Mouse (Mus musculus) gastrocnemius, postnatal 10 days (tissue): ENCODE measurements around the gene Dolpp1. TPM values are rescaled to one million over a fixed set of nuclear protein-coding genes. Genes with fewer than 3 reads are reported as not detected.
A peak's percentile ranks its signal among the peaks of the same experiment; 100 is the strongest.
"Not testable (repeated sequence)": the region's sequence is repeated elsewhere in the genome, so short reads cannot be mapped to it uniquely, and the experiment has no call there.

ENCODE experiments used
- DNase-seq: peaks from one replicate; pipeline ENCODE4 v3.0.0; 2021; ENCODE audit warnings: mixed read lengths
- total RNA-seq, 2 experiments: library from RNA; stranded (reverse); gene quantifications; 2 replicates each; pipeline ENCODE4 v1.2.3; 2021

Dolpp1 gene
- total RNA-seq, 2 experiments from 2014 or later, result 10.9 to 14.3 TPM

DNA sequence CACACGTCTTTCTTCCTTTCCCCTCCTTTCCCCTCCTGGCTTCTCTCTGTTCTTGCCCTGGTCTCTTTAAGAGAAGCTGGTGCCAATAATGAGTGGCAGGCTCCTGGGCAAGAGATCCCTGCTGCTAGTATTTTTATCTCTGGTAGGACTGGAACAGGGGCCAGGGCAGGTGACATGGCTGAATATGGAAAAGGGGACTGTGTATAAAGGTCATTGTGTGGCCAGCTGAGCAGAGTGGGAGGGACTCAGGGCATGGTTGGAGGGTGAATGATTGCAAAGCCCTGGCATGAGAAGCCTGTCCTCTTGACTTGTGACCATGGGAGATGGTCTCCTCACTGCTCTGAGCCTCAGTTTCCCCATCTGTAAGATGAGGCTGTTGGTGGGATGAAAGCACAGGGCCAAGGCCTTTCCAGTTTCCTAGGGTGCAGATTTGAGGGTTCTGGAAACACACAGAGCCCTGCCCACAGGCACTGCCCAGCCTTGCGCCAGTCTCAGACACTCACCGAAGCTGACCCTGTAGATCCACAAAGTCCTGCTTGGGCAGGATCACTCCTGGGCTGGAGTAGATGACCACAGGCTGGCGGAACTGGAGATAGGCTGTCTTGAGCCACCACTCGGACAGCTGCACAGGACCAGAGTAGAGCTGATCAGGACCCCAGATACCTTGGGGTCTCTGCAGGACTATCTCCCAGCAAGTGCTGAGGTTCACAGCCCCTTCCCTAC is 17.6 kb downstream of the Dolpp1 start:
- no peak for DNase-seq

DNA sequence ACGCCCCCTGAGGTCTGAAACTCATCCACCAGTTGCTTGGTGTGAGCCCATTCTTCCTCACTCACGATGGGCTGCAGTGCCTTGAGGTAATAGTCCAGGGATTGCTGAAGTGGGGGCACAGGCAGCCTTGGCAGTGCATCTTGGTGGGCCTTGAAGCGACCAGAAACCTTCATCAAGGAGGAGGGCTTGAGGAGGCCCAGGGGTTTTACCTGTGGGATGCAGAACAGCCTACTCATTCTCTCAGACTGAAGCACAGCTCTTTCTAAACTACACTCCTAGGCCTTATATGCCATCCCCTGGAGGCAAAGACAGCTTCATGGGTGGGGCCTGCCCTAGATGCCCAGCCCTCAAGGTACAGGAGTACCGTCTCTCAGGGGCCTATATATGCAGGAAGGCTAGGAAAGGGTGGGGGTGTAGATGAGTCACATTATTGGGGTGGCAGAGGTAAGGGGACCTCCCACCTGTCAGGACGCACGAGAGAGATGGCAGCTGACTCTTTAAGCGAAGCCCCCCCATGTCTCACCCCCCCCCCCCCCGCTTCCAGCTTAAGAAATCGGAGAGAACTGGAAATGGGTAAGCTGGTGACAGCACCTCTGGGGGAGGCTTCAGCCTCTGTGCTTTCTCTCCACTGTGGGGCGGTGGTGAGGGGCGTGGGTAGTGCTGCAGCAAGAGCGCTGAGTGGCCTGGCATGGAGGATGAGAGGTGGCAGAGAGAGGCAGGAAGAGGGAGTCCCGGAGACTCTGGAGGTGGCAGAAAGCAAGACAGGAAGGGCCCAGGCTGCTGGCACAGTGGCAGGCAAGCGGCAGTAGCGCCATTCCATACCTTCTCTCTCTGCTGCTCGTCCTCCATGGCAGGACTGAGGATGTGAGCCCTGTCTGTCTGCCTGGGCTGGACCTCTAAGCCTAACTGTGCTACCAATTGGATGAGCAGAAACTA is 21.3 kb downstream of the Dolpp1 start:
- no peak for DNase-seq

DNA sequence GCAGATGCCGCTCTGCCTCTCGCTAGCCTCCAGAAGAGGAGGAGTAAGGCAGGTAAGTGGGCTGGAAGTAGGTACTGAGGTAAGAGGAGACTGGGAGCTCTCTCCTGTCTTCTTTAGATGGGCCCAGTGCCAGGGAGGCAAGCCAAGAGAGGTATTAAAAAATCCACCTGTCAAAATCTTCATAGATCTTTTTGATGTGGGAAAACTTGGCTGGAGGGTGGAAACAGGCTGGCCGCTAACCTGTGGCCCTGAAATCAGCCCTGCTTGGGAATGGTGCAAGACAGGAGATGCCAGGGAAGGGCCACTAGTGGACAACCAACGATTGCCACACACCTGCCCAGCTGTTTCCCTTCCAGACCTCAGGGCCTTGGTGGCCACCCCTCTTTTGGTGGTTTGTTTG is 22.0 kb downstream of the Dolpp1 start:
- DNase-seq, result no peak

- no peak for DNase-seq
Observed at GRCm38 (mm10) chr2:30414681-30415080, 22.6 kb downstream of the Dolpp1 start.

DNA sequence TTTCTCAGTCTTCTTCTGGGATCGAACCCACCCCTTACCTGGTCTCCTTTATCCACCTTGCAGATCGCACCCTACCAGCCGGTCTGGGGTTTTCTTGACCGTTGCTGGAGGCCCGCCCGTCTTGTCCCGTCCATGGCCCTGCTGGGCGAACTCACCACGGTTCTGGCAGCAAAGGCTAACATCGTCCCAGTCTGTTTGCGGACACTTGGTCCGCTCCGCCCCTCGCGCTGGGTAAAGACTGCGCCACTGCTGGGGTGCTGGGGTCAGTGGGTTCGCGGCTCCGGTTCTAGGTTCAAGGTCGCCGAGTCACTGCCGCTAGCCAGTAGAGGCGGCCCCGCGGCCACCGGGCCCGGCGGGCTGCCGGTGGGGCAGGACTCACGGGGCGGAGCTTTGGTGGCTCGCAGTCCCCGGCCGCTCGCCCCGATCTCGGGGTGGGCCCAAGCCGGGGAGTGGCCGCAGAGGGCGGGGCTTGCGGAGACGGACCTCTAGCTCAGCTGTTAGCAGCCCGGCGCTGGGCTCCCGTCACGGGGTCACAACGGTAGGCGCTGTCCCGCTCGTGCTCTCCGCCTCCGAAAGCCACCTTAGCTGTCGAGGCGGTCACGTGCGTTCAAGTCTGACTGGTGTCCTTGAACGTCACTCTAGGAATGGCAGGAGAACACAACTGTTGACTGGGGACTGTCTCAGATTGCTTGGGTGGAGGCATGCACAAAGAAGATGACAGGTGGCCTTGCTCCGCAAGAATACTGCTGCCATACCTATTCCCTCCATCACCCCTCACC is 23.3 kb downstream of the Dolpp1 start, which contains the start of gene Crat:
Crat (minus strand) TSS at position 657 of the 779 bp plus-strand sequence.
- peak; percentile 93 for DNase-seq

DNA sequence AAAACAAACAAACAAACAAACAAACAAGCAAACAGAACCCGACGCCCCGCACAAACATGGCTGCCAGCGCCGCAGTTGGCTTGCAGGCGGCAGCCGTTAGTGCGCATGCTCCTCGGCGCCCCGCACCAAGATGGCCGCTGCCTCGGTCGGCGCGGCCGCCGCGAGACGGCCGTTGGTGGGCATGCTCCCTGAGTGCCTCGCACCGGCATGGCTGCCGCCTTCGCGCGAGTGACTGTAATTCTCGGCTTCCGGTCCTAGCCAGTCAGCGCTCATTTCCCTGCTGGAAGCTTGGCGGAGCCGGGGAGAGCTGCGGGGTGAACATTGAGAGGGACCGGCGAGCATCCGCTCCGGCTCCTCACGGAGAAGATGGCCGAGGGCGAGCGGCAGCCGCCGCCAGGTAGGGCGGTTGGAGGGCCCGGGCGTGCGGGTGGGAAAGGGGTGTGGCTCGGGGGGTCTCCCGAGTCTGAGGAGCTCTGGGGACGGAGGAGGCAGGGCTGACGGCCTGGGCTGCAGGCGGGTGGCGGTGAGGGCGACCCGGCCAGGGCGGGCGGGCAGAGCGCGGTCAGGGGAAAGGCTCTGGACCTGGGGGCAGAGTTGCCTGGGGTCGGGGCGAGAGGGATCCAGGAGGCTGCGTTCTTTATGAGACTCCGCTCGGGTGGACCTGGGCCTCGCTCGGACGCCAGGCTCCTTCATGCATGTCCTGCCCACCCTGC is 24.0 kb downstream of the Dolpp1 start, which contains the start of gene Ptpa:
Ptpa (plus strand) TSS at position 104 of the 713 bp plus-strand sequence.
- peak; percentile 95 for DNase-seq

DNA sequence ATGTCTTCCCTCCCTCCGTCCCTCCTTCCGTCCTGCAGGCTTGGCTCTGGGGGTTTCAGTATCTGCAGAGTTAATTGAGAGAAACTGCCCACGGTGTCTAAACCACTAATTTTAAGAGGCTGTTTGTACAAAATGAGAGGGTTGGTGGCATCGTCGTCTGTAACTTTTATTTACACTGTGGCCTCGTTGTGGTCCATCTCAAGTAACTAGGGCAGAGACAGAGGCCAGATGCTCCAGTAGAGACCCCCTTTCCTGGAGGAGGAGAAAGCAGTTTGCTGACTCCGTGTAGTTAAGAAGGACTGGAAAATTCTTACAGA is 24.6 kb downstream of the Dolpp1 start:
- no peak for DNase-seq

GRCm38 (mm10) chr2:30417154-30417553 is 25.1 kb downstream of the Dolpp1 start:
- not testable (repeated sequence) for DNase-seq

GRCm38 (mm10) chr2:30417595-30418165 is 25.6 kb downstream of the Dolpp1 start:
- DNase-seq, result no peak

- no peak for DNase-seq
Observed at GRCm38 (mm10) chr2:30418259-30418658, 26.2 kb downstream of the Dolpp1 start.

- DNase-seq, result no peak
Observed at GRCm38 (mm10) chr2:30419112-30419511, 27.1 kb downstream of the Dolpp1 start.

DNA sequence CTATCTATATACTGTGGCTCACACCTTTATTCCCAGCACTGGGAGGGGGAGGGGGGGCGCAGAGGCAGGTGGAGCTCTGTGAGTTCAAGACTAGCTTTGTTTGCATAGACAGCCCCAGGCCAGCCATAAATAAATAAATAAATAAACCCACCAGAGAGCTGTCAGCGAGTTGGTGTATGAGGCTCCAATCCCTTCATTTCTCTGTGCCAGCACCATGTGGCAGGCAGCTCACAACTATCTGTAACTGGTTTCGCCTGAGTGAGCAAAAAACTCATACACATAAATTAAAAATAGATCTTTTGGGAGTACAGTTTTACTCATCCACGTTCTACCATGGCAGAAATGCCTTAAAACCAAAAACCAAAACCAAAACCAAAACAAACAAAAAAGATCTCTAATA is 29.4 kb downstream of the Dolpp1 start:
- no peak for DNase-seq

DNA sequence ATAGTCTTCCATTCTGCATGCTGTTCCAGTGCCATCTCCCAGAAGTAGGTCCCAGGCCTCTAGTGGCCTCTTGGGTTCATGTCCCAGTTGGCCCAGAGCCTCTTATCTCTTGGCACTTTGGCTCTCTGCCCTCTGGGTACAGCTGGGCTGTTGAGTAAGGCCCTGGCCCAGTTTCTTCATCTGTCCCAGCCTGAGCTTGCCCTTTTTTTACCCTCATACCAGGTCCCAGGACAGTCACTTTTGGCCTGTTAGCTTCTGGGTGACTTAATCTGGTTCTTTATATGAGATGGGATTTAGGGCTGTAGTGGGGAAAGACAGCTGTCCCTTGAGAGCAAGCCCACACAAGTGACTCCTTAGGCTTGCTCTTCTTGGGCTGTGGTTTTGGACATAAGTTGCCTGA is 37.1 kb downstream of the Dolpp1 start:
- peak; percentile 59 for DNase-seq

- peak; percentile 62 for DNase-seq
Observed at GRCm38 (mm10) chr2:30435326-30436155, 43.5 kb downstream of the Dolpp1 start.

DNA sequence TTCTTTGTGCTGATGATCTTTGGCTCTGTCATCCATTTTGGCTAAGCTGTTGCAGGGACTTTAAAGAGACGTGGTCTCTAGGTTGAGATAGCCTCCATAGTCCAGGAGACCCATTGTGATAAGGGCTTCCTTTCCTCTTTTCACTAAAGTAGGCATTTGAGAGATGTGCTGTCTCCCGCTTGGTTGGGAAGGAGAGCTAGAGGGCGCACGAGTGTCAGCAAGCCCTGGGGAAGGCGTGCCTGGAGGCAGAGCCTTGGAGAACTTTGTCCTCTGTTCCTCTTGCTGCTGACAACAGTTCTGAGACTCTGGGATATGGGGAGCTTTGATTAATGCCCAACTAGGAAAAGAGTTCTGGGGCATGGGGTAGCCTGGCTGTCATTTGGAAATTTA is 44.1 kb downstream of the Dolpp1 start:
- DNase-seq, result no peak

GRCm38 (mm10) chr2:30436809-30437208 is 44.8 kb downstream of the Dolpp1 start:
- DNase-seq, result no peak

GRCm38 (mm10) chr2:30437791-30438190 is 45.7 kb downstream of the Dolpp1 start:
- no peak for DNase-seq

DNA sequence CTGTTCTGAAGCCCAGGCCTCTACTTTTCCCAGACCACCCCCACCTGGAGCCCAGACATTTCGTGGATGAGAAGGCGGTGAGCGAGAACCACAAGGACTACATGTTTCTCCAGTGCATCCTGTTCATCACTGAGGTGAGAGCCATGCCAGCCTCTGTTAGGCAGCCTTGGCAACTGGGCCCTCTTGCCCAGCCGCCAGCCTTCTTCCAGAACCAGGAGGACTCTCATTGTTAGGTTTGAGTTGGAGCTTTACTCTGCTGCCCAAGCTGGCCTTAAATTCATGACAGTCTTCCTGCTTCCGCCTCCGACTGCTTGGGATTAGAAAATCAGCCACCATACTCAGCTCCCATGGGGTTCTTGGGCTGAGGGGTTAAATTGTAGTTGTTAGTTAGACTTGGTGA is 47.6 kb downstream of the Dolpp1 start:
- no peak for DNase-seq

DNA sequence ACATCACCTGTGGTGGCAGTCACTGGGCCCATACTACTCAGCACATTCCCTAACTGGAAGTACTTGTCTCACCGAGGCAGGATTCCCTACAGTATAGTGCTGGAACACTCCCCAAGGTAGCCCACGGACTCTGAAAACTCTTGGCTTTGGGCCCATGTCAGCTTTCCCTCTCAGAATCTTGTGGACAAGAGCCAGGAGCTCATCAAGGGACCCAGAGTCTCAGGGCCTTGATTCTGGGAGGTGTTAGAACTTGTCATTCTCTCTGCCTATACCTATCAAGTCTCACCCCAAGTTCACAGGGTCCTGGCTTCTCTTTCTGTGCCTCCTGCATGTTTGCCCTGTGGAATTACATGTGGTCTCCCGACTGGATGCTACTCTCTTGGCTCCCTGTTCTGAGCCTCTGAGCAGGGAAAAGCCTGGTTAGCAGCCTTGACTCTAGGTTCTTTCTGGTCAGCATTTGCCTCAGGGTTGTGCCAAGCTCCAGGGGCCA is 48.2 kb downstream of the Dolpp1 start:
- DNase-seq, result no peak
